Mouse (Mus musculus) liver, postnatal 0 days (tissue): ENCODE results near the gene B3galt5. TPM values are rescaled to one million over a fixed set of nuclear protein-coding genes. Genes with fewer than 3 reads are reported as not detected.

Experiments
- ATAC-seq: fragments of 200-750 bp; cut with Nextera tagmentation; 2 replicates; pipeline ENCODE4 v1.8.0; 2017; ENCODE audit warnings: mild to moderate bottlenecking, moderate library complexity
- DNase-seq: peaks from one replicate; pipeline ENCODE4 v3.0.0-alpha.2; 2016
- H3K27ac ChIP-seq: fragments of 300-500 bp; sonication (generic); 2 replicates; pipeline ENCODE4 v1.5.1; 2014; ENCODE audit warnings: antibody characterized with exemption, moderate library complexity, mild to moderate bottlenecking, low read depth
- H3K27me3 ChIP-seq: fragments of 300-500 bp; sonication (generic); 2 replicates; pipeline ENCODE4 v1.6.1; 2014; ENCODE audit warnings: low read length, control low read depth, mixed read lengths; ENCODE audit not compliant: insufficient read depth
- H3K36me3 ChIP-seq: fragments of 300-500 bp; sonication (generic); replicated peaks from 2 replicates; pipeline ENCODE4 v1.6.1; 2014; ENCODE audit warnings: mild to moderate bottlenecking, control low read depth, low read length, moderate library complexity, mixed read lengths; ENCODE audit not compliant: insufficient read depth
- H3K4me1 ChIP-seq: fragments of 300-500 bp; sonication (generic); 2 replicates; pipeline ENCODE4 v1.6.1; 2014; ENCODE audit warnings: antibody characterized with exemption, mild to moderate bottlenecking, control low read depth; ENCODE audit not compliant: insufficient read depth
- H3K4me2 ChIP-seq: fragments of 300-500 bp; sonication (generic); 2 replicates; pipeline ENCODE4 v1.6.1; 2014; ENCODE audit warnings: low read depth, mild to moderate bottlenecking, low read length, moderate library complexity, mixed read lengths
- H3K4me3 ChIP-seq: fragments of 300-500 bp; sonication (generic); 2 replicates; pipeline ENCODE4 v1.5.1; 2014; ENCODE audit warnings: low read depth, low read length
- H3K9ac ChIP-seq: fragments of 300-500 bp; sonication (generic); replicated peaks from 2 replicates; pipeline ENCODE4 v1.6.1; 2014; ENCODE audit warnings: mild to moderate bottlenecking, moderate library complexity
- H3K9me3 ChIP-seq: fragments of 300-500 bp; sonication (generic); 2 replicates; pipeline ENCODE4 v1.6.1; 2016; ENCODE audit warnings: mild to moderate bottlenecking, control low read depth, low read length, mixed read lengths
- CTCF ChIP-seq: sonication (generic); IDR thresholded peaks from 2 replicates; pipeline ENCODE4 v1.5.1; 2016; ENCODE audit warnings: antibody characterized with exemption, low read depth
- EP300 ChIP-seq: IDR thresholded peaks from 2 replicates; pipeline ENCODE4 v1.6.1; 2016; ENCODE audit warnings: antibody characterized with exemption, low read depth, mild to moderate bottlenecking
- WGBS: fragments of 180-500 bp; shearing (Covaris S2); extraction: QIAGEN DNeasy Blood & Tissue Kit; methylation state at CpG from one replicate; pipeline ENCODE4 v1.1.7; 2014; ENCODE audit not compliant: insufficient replicate concordance; 5-methylcytosine and 5-hydroxymethylcytosine counted together
- polyA plus RNA-seq: library from polyadenylated mRNA; unstranded; fragments of >200 nt; fragmentation: Nextera tagmentation; extraction: Ambion mirVana; gene quantifications from 2 replicates; pipeline ENCODE4 v1.2.1, GENCODE M21; 2015

Gene B3galt5
- polyA plus RNA-seq, 1 experiment from 2014 or later = not detected

GRCm38 (mm10) chr16:96362873-96363272 lies 127.3 kb downstream of the B3galt5 start:
- Histone ChIP-seq H3K27me3 (no peaks in the 10 kb centered on the region), H3K27ac (peak overlapping the region; percentile 82), H3K36me3 (no peaks in the 10 kb centered on the region), H3K4me3 (0 out of 2 replicates have a peak overlapping the region, but pooled peaks have one; percentile 14), H3K9ac (no peak overlapping the region), H3K9me3 (no peaks in the 10 kb centered on the region), H3K4me1 (0 out of 2 replicates have a peak, but pooled peaks cover 2% of the 10 kb centered on the region), H3K4me2 (peak overlapping the region; percentile 63; the same call in 1 of the 2 replicates)
- peak; percentile 66 for DNase-seq
- peak; percentile 81 for ATAC-seq
- 34% methylated on average over 4 of the region's 4 CpGs for whole genome bisulfite sequencing
- TF ChIP-seq CTCF (no peak), EP300 (peak; percentile 15; the same call in 1 of the 2 replicates)

GRCm38 (mm10) chr16:96363277-96363676 lies 127.7 kb downstream of the B3galt5 start:
- 0 out of 2 replicates have a peak, but pooled peaks cover 2% of the 10 kb centered on the region for H3K4me1 ChIP-seq
- H3K27ac ChIP-seq = peak overlapping the region; percentile 82
- no peaks in the 10 kb centered on the region for H3K9me3 ChIP-seq
- ATAC-seq = peak; percentile 30; the same call in 1 of the 2 replicates
- 0 out of 2 replicates have a peak overlapping the region, but pooled peaks have one; percentile 14 for H3K4me3 ChIP-seq
- no peak for DNase-seq
- no peak overlapping the region for H3K9ac ChIP-seq
- 49% methylated on average over 5 of the region's 5 CpGs for WGBS
- TF ChIP-seq CTCF (no peak), EP300 (no peak)
- H3K36me3 ChIP-seq = no peaks in the 10 kb centered on the region
- no peaks in the 10 kb centered on the region for H3K27me3 ChIP-seq
- 0 out of 2 replicates have a peak overlapping the region, but pooled peaks have one; percentile 63 for H3K4me2 ChIP-seq

GRCm38 (mm10) chr16:96364870-96365269 lies 129.3 kb downstream of the B3galt5 start:
- H3K9me3 ChIP-seq = no peaks in the 10 kb centered on the region
- no peak overlapping the region for H3K4me3 ChIP-seq
- no peak for TF ChIP-seq EP300
- no peak for TF ChIP-seq CTCF
- no peak overlapping the region for H3K4me2 ChIP-seq
- WGBS = 87% methylated on average over 11 of the region's 11 CpGs
- DNase-seq (no peak), ATAC-seq (no peak)
- no peaks in the 10 kb centered on the region for H3K27me3 ChIP-seq
- H3K4me1 ChIP-seq = 0 out of 2 replicates have a peak, but pooled peaks cover 2% of the 10 kb centered on the region
- H3K36me3 ChIP-seq = no peaks in the 10 kb centered on the region
- no peak overlapping the region for H3K9ac ChIP-seq
- H3K27ac ChIP-seq = no peak overlapping the region

Other genes starting within 250 kb of the B3galt5 start
- gene Psmg1, start 244.8 kb upstream of the B3galt5 start, polyA plus RNA-seq = 44.1 and 44.9 TPM in 2 replicates
- gene Brwd1, start 153.3 kb upstream of the B3galt5 start, polyA plus RNA-seq = 12.3 and 12.8 TPM in 2 replicates
- gene Hmgn1, start 108.1 kb upstream of the B3galt5 start, polyA plus RNA-seq = 109 and 113 TPM in 2 replicates
- gene Wrb, start 90.4 kb upstream of the B3galt5 start, polyA plus RNA-seq = 5.5 and 6.1 TPM in 2 replicates
- gene Lca5l, start 43.5 kb upstream of the B3galt5 start, polyA plus RNA-seq = 0.06 and 0.07 TPM in 2 replicates
- 1.9 TPM in 1 of 2 replicates, not detected in the other for gene Sh3bgr, start 35.4 kb upstream of the B3galt5 start, polyA plus RNA-seq
- gene Itgb2l, start 207.8 kb downstream of the B3galt5 start, polyA plus RNA-seq = 8.7 and 10.0 TPM in 2 replicates
- not detected in 2 replicates for gene Pcp4, start 231.8 kb downstream of the B3galt5 start, polyA plus RNA-seq